Mouse (Mus musculus): ENCODE results near the gene Crybg1. TPM values are rescaled to one million over a fixed set of nuclear protein-coding genes. Genes with fewer than 3 reads are reported as not detected.

The Crybg1 gene
- polyA plus RNA-seq (2014; fragmentation: Illumina TruSeq; extraction: RNeasy Lipid Tissue Mini Kit (QIAGEN cat#74804); ENCODE audit: low replicate concordance): 15.0 TPM

DNA sequence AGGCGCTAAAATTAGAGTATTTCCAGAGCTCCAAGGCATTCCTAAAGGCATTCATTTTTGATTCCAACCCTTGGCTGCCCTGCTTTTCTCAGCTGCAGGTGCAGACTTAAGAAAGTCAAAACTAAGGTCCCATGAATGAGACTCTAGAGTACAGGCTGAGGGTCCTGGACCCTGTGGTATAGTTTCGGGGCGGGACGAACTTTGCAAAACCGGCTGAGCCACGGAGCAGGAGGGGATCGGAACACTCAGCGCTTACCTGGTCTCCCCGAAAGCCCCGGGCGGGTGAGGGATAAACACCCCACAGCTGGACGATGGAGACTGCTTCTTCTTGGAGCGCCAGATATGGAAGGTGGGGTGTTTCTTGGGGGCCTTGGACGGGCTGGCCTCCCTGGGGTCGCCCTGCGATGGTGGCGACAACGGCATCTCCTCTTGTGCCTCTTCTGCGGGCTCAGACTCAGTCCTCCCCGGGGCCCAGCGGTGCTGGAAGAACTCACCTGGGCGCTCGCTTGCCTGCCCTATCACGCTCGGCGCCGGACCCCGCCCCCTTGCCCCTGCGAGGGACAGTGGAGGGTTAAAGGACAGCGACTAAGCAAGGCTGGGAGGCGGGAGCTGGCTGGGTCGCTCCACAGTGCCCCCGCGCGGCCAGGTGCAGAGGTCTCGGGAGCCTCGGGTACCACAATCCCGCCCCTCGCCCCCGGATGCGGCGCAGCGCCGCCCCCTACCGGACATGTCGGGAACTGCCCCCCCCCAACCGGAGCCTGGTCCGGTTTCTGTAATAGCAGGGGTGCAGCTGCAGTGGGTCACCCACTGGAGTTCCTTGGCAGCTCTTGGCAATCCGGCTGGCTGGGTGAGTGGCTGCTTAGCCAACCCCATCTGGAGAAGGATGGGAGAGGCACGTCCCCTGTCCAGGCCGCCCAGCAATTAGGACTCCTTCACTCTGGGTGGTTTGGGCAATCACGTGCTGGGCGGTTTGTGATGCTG is at the start of gene Crybg1:
Gene Crybg1 (minus strand): TSS at position 517 of the 981 bp plus-strand sequence.

GRCm38 (mm10) chr10:43901578-43902194 is 247.0 kb downstream of the Crybg1 start, which contains the start of the genes Qrsl1 and Rtn4ip1:
Qrsl1 (minus strand) TSS chr10:43901745.
Rtn4ip1 (plus strand) TSS chr10:43901807.

Other genes starting within 250 kb of the Crybg1 start
- gene Qrsl1, start 247.1 kb downstream of the Crybg1 start, polyA plus RNA-seq (2014; fragmentation: Illumina TruSeq; extraction: RNeasy Lipid Tissue Mini Kit (QIAGEN cat#74804); ENCODE audit: low replicate concordance): 29.7 TPM
- 11.1 TPM for gene Rtn4ip1, start 247.0 kb downstream of the Crybg1 start, polyA plus RNA-seq (2014; fragmentation: Illumina TruSeq; extraction: RNeasy Lipid Tissue Mini Kit (QIAGEN cat#74804); ENCODE audit: low replicate concordance)
- 106 TPM for gene Atg5, start 119.5 kb upstream of the Crybg1 start, polyA plus RNA-seq (2014; fragmentation: Illumina TruSeq; extraction: RNeasy Lipid Tissue Mini Kit (QIAGEN cat#74804); ENCODE audit: low replicate concordance)

All from small intestine, adult 10 weeks (tissue).